ENCODE assay signal across 8 mouse cellular contexts in the genomic region with DNA sequence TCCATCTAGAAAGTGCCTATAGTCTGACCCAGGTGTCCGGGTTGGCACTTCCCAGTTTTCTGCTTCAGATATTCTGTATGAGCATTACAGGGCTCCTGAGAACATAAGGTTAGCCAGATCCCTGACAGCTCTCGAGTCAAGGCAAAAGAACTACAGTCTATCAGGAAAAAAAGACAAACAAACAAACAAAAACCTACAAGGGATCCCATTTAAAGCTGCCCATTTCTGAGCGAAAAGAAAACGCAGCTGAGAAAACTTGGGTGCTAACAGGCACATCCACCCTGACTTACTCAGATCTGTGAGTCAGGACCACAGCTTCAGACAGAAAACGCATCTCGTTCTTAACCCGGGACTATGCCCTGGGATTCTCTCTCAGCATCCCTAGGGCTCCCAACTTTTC. TPM values are rescaled to one million over a fixed set of nuclear protein-coding genes. Genes with fewer than 3 reads are reported as not detected.
DNase-seq lines count a peak whose midpoint lies in the region; ATAC-seq and TF ChIP-seq lines count a peak whose summit lies in the region.

No protein-coding gene starts in this region.

- no peak overlapping the region for H3K9ac ChIP-seq in intestine, postnatal 0 days (ENCODE audit: low read depth, low read length)
- H3K9ac ChIP-seq in neural tube, embryonic 14.5 days (replicated peaks; ENCODE audit: low read depth, low read length): no peak overlapping the region; the same call in 1 of the 2 replicates

- peak overlapping the region; percentile 76 for H3K4me2 ChIP-seq in intestine, postnatal 0 days (replicated peaks; ENCODE audit: low read depth)
- H3K4me2 ChIP-seq in neural tube, embryonic 14.5 days (ENCODE audit: low read depth, low read length): peak overlapping the region; percentile 80

- TF ChIP-seq CTCF in left cerebral cortex, adult 2 months (IDR thresholded peaks at IDR 0.05): no peak
- no peak for TF ChIP-seq CTCF in intestine, postnatal 0 days (IDR thresholded peaks at IDR 0.05; ENCODE audit: low read depth)

- H3K36me3 ChIP-seq in forebrain, embryonic 10.5 days (replicated peaks): no peaks in the 10 kb centered on the region
- H3K36me3 ChIP-seq in intestine, postnatal 0 days (ENCODE audit: control insufficient read depth, insufficient read depth): no peaks in the 10 kb centered on the region
- H3K36me3 ChIP-seq in neural tube, embryonic 14.5 days (ENCODE audit: control insufficient read depth, insufficient read depth, low read length): no peaks in the 10 kb centered on the region

- H3K4me1 ChIP-seq in forebrain, embryonic 10.5 days: peaks cover 20% of the 10 kb centered on the region
- no peaks in the 10 kb centered on the region for H3K4me1 ChIP-seq in intestine, postnatal 0 days (replicated peaks; ENCODE audit: control insufficient read depth, insufficient read depth, low read length)
- H3K4me1 ChIP-seq in neural tube, embryonic 14.5 days (ENCODE audit: control insufficient read depth, insufficient read depth, low read length): no peaks in the 10 kb centered on the region

- DNase-seq in left cerebral cortex, adult 2 months (ENCODE audit: extremely low spot score in 1 of 2, low spot score in 2 of 2): no peak
- DNase-seq in left cerebral cortex, postnatal 4 days: no peak
- DNase-seq in forebrain, embryonic 10.5 days (ENCODE audit: extremely low spot score, low spot score): no peak
- no peak for DNase-seq in adrenal gland, postnatal 36 days
- DNase-seq in ovary, postnatal 36 days (ENCODE audit: low spot score): no peak
- no peak for DNase-seq in cerebellum, postnatal 4 days (ENCODE audit: low spot score in 2 of 2)

- no peak for ATAC-seq in intestine, postnatal 0 days
- no peak for ATAC-seq in neural tube, embryonic 14.5 days (ENCODE audit: low read depth)

- intact Hi-C loops in left cerebral cortex, adult 2 months (cut with DNase I): loop anchor here (5.0 kb wide), 2 partner anchors 126 to 191 kb away; no protein-coding TSS in a partner anchor
- intact Hi-C loops in left cerebral cortex, postnatal 4 days (cut with DNase I): loop anchor here (10.0 kb wide), 1 partner anchor 629 kb away; no protein-coding TSS in a partner anchor

- no peaks in the 10 kb centered on the region for H3K9me3 ChIP-seq in forebrain, embryonic 10.5 days
- H3K9me3 ChIP-seq in intestine, postnatal 0 days (ENCODE audit: control insufficient read depth): no peaks in the 10 kb centered on the region
- H3K9me3 ChIP-seq in neural tube, embryonic 14.5 days (ENCODE audit: control insufficient read depth, low read length): no peaks in the 10 kb centered on the region

- H3K27ac ChIP-seq in left cerebral cortex, adult 2 months: peak overlapping the region; percentile 87
- no peak overlapping the region for H3K27ac ChIP-seq in forebrain, embryonic 10.5 days
- H3K27ac ChIP-seq in intestine, postnatal 0 days (ENCODE audit: low read depth, low read length): no peak overlapping the region
- no peak overlapping the region for H3K27ac ChIP-seq in neural tube, embryonic 14.5 days (ENCODE audit: low read depth, low read length)

- peak overlapping the region; percentile 65 for H3K4me3 ChIP-seq in left cerebral cortex, adult 2 months
- H3K4me3 ChIP-seq in forebrain, embryonic 10.5 days: peak overlapping the region; percentile 63
- peak overlapping the region; percentile 44 for H3K4me3 ChIP-seq in intestine, postnatal 0 days (ENCODE audit: low read depth, low read length)
- H3K4me3 ChIP-seq in neural tube, embryonic 14.5 days (ENCODE audit: low read depth, low read length): peak overlapping the region; percentile 61

- H3K27me3 ChIP-seq in forebrain, embryonic 10.5 days (ENCODE audit: poor library complexity, severe bottlenecking): peaks cover 33% of the 10 kb centered on the region
- peaks cover 15% of the 10 kb centered on the region; the same call in 1 of the 2 replicates for H3K27me3 ChIP-seq in intestine, postnatal 0 days (replicated peaks; ENCODE audit: control insufficient read depth, insufficient read depth, low read length)
- no peaks in the 10 kb centered on the region for H3K27me3 ChIP-seq in neural tube, embryonic 14.5 days (ENCODE audit: control insufficient read depth, insufficient read depth, low read length)

- WGBS in forebrain, embryonic 10.5 days: 10% methylated on average over 7 of the region's 7 CpGs
- WGBS in intestine, postnatal 0 days: 5% methylated on average over 7 of the region's 7 CpGs
- 8% methylated on average over 7 of the region's 7 CpGs for whole genome bisulfite sequencing in neural tube, embryonic 14.5 days

RNA-seq across cellular contexts. Expression of gene Cntn3, which starts 9.5 kb away (rescaled TPM):
- 10 to 100 TPM; 22.5 to 29.3 TPM for total RNA-seq in left cerebral cortex, adult 2 months (2021)
- 10 to 100 TPM; 20.5 to 22.9 TPM for total RNA-seq in left cerebral cortex, postnatal 4 days (2021)
- polyA plus RNA-seq in forebrain, embryonic 10.5 days (2016; fragmentation: Nextera tagmentation; extraction: Ambion mirVana): 0.25 and 0.32 TPM in 2 replicates
- polyA plus RNA-seq in intestine, postnatal 0 days (2015; fragmentation: Nextera tagmentation; extraction: Ambion mirVana): 0.74 and 0.82 TPM in 2 replicates
- polyA plus RNA-seq in neural tube, embryonic 14.5 days (2014; fragmentation: Nextera tagmentation; extraction: Ambion mirVana): 5.9 and 6.3 TPM in 2 replicates
- total RNA-seq in adrenal gland, postnatal 36 days (2021): under 1 TPM; 0.36 TPM

Comparison
In these comparisons a context has a peak if more than half of its experiments do, and no peak if none do; other contexts are left out.
1. RNA of gene Cntn3, which starts 9.5 kb away (total RNA-seq): 22.5 to 29.3 TPM in left cerebral cortex, adult 2 months and 20.5 to 22.9 TPM in left cerebral cortex, postnatal 4 days; 0.36 TPM in adrenal gland, postnatal 36 days; every median in the first group is over 10 times any median in the second.
2. Peak in every context shown above with its lines, with median percentiles within 50 percentile points of each other: H3K4me3 ChIP-seq.